Mouse (Mus musculus): ENCODE data around the gene Txndc5. TPM values are rescaled to one million over a fixed set of nuclear protein-coding genes. Genes with fewer than 3 reads are reported as not detected.
A peak's percentile ranks its signal among the peaks of the same experiment; 100 is the strongest.

The Txndc5 gene
- polyA plus RNA-seq, 1 experiment from 2014 or later: 207 TPM

DNA sequence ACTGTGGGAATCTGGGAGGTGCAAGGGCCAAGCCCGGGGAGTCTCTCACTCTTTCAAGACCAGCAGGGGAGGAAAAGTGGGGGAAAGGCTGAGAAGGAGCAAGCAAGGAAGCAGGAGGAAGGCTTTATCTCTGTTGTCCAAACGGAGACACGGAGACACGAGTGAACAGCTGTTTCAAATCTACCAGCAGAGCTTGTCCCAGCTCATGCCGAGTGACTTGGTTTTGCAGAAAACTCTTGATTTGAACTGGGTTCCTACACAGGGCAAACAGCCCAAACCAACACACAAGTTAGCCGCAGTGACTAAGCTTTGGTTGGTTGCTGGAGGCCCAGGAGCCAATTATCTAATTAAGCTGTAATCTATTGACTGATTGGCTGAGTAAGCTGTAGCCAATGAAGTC is 5.4 kb upstream of the Txndc5 start:
- no peak overlapping the region for H3K4me2 ChIP-seq (ENCODE audit: low read length)
- WGBS: 12% methylated on average over 6 of the region's 6 CpGs
- ATAC-seq (ENCODE audit: insufficient number of reproducible peaks, insufficient read depth, low FRiP score, low read depth): no peak
- H3K4me1 ChIP-seq (ENCODE audit: control insufficient read depth in 2 of 2, insufficient read depth in 2 of 2, low read length in 2 of 2): peaks cover 4 to 6% of the 10 kb centered on the region in 2 experiments; a peak in 1 of 4 replicates
- no peak overlapping the region for H3K9ac ChIP-seq (ENCODE audit: low read length)
- no peaks in the 10 kb centered on the region for H3K36me3 ChIP-seq (ENCODE audit: control insufficient read depth, insufficient read depth, low read length)
- H3K4me3 ChIP-seq (ENCODE audit: control insufficient read depth in 1 of 2, insufficient read depth in 1 of 2, low read depth in 1 of 2, low read length in 2 of 2): no peak overlapping the region
- no peaks in the 10 kb centered on the region for H3K27me3 ChIP-seq (ENCODE audit: control insufficient read depth, insufficient read depth, low read length)
- H3K27ac ChIP-seq (replicated peaks in 1 of 2; ENCODE audit: control insufficient read depth in 1 of 2, insufficient read depth in 1 of 2, low read depth in 2 of 2, low read length in 2 of 2): no peak overlapping the region
- no peaks in the 10 kb centered on the region for H3K9me3 ChIP-seq (ENCODE audit: control insufficient read depth, low read length)

GRCm38 (mm10) chr13:38533461-38533860 is 4.8 kb upstream of the Txndc5 start:
- Histone ChIP-seq H3K36me3 (ENCODE audit: control insufficient read depth, insufficient read depth, low read length) (no peaks in the 10 kb centered on the region), H3K4me1 (ENCODE audit: control insufficient read depth in 2 of 2, insufficient read depth in 2 of 2, low read length in 2 of 2) (peaks cover 9 to 11% of the 10 kb centered on the region in 2 experiments; a peak in 3 of 4 replicates), H3K9ac (ENCODE audit: low read length) (no peak overlapping the region), H3K4me3 (ENCODE audit: control insufficient read depth in 1 of 2, insufficient read depth in 1 of 2, low read depth in 1 of 2, low read length in 2 of 2) (no peak overlapping the region), H3K27ac (replicated peaks in 1 of 2; ENCODE audit: control insufficient read depth in 1 of 2, insufficient read depth in 1 of 2, low read depth in 2 of 2, low read length in 2 of 2) (no peak overlapping the region), H3K4me2 (ENCODE audit: low read length) (no peak overlapping the region), H3K9me3 (ENCODE audit: control insufficient read depth, low read length) (no peaks in the 10 kb centered on the region), H3K27me3 (ENCODE audit: control insufficient read depth, insufficient read depth, low read length) (no peaks in the 10 kb centered on the region)
- ATAC-seq (ENCODE audit: insufficient number of reproducible peaks, insufficient read depth, low FRiP score, low read depth): no peak
- 66% methylated on average over 10 of the region's 10 CpGs for WGBS

GRCm38 (mm10) chr13:38531498-38531897 is 2.9 kb upstream of the Txndc5 start:
- no peak overlapping the region for H3K4me2 ChIP-seq (ENCODE audit: low read length)
- no peak for ATAC-seq (ENCODE audit: insufficient number of reproducible peaks, insufficient read depth, low FRiP score, low read depth)

DNA sequence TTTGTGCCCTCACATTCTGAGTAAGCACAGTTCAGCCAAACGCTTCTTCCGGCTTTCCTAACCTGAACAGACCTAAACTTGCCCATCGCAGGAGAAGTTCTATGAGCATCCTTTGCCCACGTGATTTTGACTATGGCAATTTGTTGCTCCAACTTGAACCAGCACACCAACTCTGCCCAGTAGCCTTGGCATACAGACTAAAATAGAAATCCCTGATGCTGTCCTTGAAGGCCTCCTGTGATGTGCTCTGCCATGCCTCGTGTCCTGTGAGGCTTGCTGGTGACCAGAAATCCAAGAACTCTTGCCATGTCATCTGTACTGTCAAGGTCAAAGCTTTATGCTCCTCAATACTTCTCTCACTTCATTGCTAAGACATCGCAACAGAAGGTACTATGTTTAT is 952 bp upstream of the Txndc5 start:
- Histone ChIP-seq H3K27ac (replicated peaks in 1 of 2; ENCODE audit: control insufficient read depth in 1 of 2, insufficient read depth in 1 of 2, low read depth in 2 of 2, low read length in 2 of 2) (no peak overlapping the region), H3K36me3 (ENCODE audit: control insufficient read depth, insufficient read depth, low read length) (no peaks in the 10 kb centered on the region), H3K9ac (ENCODE audit: low read length) (no peak overlapping the region), H3K4me1 (ENCODE audit: control insufficient read depth in 2 of 2, insufficient read depth in 2 of 2, low read length in 2 of 2) (peaks cover 14 to 32% of the 10 kb centered on the region in 2 experiments), H3K4me3 (ENCODE audit: control insufficient read depth in 1 of 2, insufficient read depth in 1 of 2, low read depth in 1 of 2, low read length in 2 of 2) (no peak overlapping the region), H3K4me2 (ENCODE audit: low read length) (no peak overlapping the region), H3K9me3 (ENCODE audit: control insufficient read depth, low read length) (no peaks in the 10 kb centered on the region), H3K27me3 (ENCODE audit: control insufficient read depth, insufficient read depth, low read length) (no peaks in the 10 kb centered on the region)
- 88% methylated on average over 6 of the region's 6 CpGs for WGBS
- ATAC-seq (ENCODE audit: insufficient number of reproducible peaks, insufficient read depth, low FRiP score, low read depth): no peak

More at GRCm38 (mm10) chr13:38531498-38531897, 2.9 kb upstream of the Txndc5 start:
- no peaks in the 10 kb centered on the region for H3K9me3 ChIP-seq (ENCODE audit: control insufficient read depth, low read length)
- H3K4me3 ChIP-seq (ENCODE audit: control insufficient read depth in 1 of 2, insufficient read depth in 1 of 2, low read depth in 1 of 2, low read length in 2 of 2): no peak overlapping the region
- WGBS: 87% methylated on average over 4 of the region's 4 CpGs
- H3K27me3 ChIP-seq (ENCODE audit: control insufficient read depth, insufficient read depth, low read length): no peaks in the 10 kb centered on the region
- H3K36me3 ChIP-seq (ENCODE audit: control insufficient read depth, insufficient read depth, low read length): no peaks in the 10 kb centered on the region
- H3K27ac ChIP-seq (replicated peaks in 1 of 2; ENCODE audit: control insufficient read depth in 1 of 2, insufficient read depth in 1 of 2, low read depth in 2 of 2, low read length in 2 of 2): no peak overlapping the region
- peaks cover 12 to 13% of the 10 kb centered on the region in 2 experiments; a peak in 3 of 4 replicates for H3K4me1 ChIP-seq (ENCODE audit: control insufficient read depth in 2 of 2, insufficient read depth in 2 of 2, low read length in 2 of 2)
- no peak overlapping the region for H3K9ac ChIP-seq (ENCODE audit: low read length)

GRCm38 (mm10) chr13:38527797-38528650 is 600 bp downstream of the Txndc5 start:
- H3K4me2 ChIP-seq (ENCODE audit: low read length): peak overlapping the region; percentile 68
- H3K9ac ChIP-seq (ENCODE audit: low read length): peak overlapping the region; percentile 93
- H3K27ac ChIP-seq (replicated peaks in 1 of 2; ENCODE audit: control insufficient read depth in 1 of 2, insufficient read depth in 1 of 2, low read depth in 2 of 2, low read length in 2 of 2): peak overlapping the region; percentile 86 to 93
- WGBS: under 1% methylated on average over 69 of the region's 87 CpGs
- H3K27me3 ChIP-seq (ENCODE audit: control insufficient read depth, insufficient read depth, low read length): no peaks in the 10 kb centered on the region
- no peaks in the 10 kb centered on the region for H3K9me3 ChIP-seq (ENCODE audit: control insufficient read depth, low read length)
- peak overlapping the region; percentile 85 to 86 for H3K4me3 ChIP-seq (ENCODE audit: control insufficient read depth in 1 of 2, insufficient read depth in 1 of 2, low read depth in 1 of 2, low read length in 2 of 2)
- ATAC-seq (ENCODE audit: insufficient number of reproducible peaks, insufficient read depth, low FRiP score, low read depth): peak; percentile 90
- peaks cover 8% of the 10 kb centered on the region; the same call in 1 of the 2 replicates for H3K36me3 ChIP-seq (ENCODE audit: control insufficient read depth, insufficient read depth, low read length)
- H3K4me1 ChIP-seq (ENCODE audit: control insufficient read depth in 2 of 2, insufficient read depth in 2 of 2, low read length in 2 of 2): peaks cover 10 to 32% of the 10 kb centered on the region in 2 experiments

DNA sequence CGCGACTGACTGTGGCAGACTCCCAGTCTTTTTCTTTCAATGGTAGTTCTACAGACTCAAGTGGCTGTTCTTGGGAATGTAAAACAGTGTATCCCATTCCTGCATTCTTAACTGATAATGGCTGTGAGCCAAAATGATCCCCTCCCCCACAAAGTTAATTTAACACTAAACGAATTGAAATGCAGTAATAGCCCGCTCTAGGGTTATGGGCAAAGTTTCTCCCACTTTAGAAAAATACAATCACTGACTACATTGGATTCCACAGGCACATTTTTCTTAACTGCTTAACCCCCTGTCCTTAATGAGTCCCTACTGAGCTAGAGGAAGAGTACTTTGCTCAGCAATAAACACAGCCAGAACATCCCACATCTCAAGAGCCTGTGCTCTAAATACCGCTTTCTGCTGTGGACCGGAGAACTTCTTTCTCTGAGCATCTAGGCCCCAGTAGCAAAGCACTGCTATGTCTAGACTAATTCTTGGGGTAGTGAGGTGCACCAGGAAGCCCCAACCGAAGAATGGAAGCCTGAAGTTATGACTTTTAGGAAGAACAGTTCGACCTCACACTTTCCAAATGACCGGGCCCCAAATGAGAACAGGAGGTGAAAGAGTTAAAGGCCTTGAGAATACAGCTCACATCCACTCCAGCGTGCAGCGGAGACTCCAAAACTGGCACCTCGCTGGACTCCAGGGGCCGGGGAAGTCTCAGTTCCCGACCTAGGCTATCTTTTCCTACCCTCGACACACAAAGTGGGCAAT is 1.4 kb downstream of the Txndc5 start:
- 3% methylated on average over 15 of the region's 15 CpGs for WGBS
- peak overlapping the region; percentile 93 for H3K9ac ChIP-seq (ENCODE audit: low read length)
- H3K4me3 ChIP-seq (ENCODE audit: control insufficient read depth in 1 of 2, insufficient read depth in 1 of 2, low read depth in 1 of 2, low read length in 2 of 2): peak overlapping the region; percentile 85 to 86
- H3K27me3 ChIP-seq (ENCODE audit: control insufficient read depth, insufficient read depth, low read length): no peaks in the 10 kb centered on the region
- peaks cover 16% of the 10 kb centered on the region for H3K36me3 ChIP-seq (ENCODE audit: control insufficient read depth, insufficient read depth, low read length)
- no peaks in the 10 kb centered on the region for H3K9me3 ChIP-seq (ENCODE audit: control insufficient read depth, low read length)
- H3K4me2 ChIP-seq (ENCODE audit: low read length): peak overlapping the region; percentile 68
- no peak for ATAC-seq (ENCODE audit: insufficient number of reproducible peaks, insufficient read depth, low FRiP score, low read depth)
- peaks cover 10 to 32% of the 10 kb centered on the region in 2 experiments for H3K4me1 ChIP-seq (ENCODE audit: control insufficient read depth in 2 of 2, insufficient read depth in 2 of 2, low read length in 2 of 2)
- H3K27ac ChIP-seq (replicated peaks in 1 of 2; ENCODE audit: control insufficient read depth in 1 of 2, insufficient read depth in 1 of 2, low read depth in 2 of 2, low read length in 2 of 2): peak overlapping the region; percentile 86 to 93

GRCm38 (mm10) chr13:38526116-38526515 is 2.5 kb downstream of the Txndc5 start:
- Histone ChIP-seq H3K9me3 (ENCODE audit: control insufficient read depth, low read length) (no peaks in the 10 kb centered on the region), H3K4me3 (ENCODE audit: control insufficient read depth in 1 of 2, insufficient read depth in 1 of 2, low read depth in 1 of 2, low read length in 2 of 2) (peak overlapping the region; percentile 11 to 86; a peak in 3 of 4 replicates), H3K4me1 (ENCODE audit: control insufficient read depth in 2 of 2, insufficient read depth in 2 of 2, low read length in 2 of 2) (peaks cover 10 to 32% of the 10 kb centered on the region in 2 experiments), H3K27ac (replicated peaks in 1 of 2; ENCODE audit: control insufficient read depth in 1 of 2, insufficient read depth in 1 of 2, low read depth in 2 of 2, low read length in 2 of 2) (no peak overlapping the region), H3K4me2 (ENCODE audit: low read length) (peak overlapping the region; percentile 68), H3K36me3 (ENCODE audit: control insufficient read depth, insufficient read depth, low read length) (peaks cover 28% of the 10 kb centered on the region), H3K9ac (ENCODE audit: low read length) (0 out of 2 replicates have a peak overlapping the region, but pooled peaks have one; percentile 93), H3K27me3 (ENCODE audit: control insufficient read depth, insufficient read depth, low read length) (no peaks in the 10 kb centered on the region)
- no peak for ATAC-seq (ENCODE audit: insufficient number of reproducible peaks, insufficient read depth, low FRiP score, low read depth)
- 46% methylated on average over 2 of the region's 2 CpGs for WGBS

Data from heart, embryonic 14.5 days (tissue).